Mouse (Mus musculus) gastrocnemius, postnatal 4 days (tissue): ENCODE measurements at regions not wholly inside any gene's neighbourhood (a gene's known extent, or its start where the extent isn't known, plus 50 kb on each side); places are given as distances from the start of the nearest gene placed in this dataset.

ENCODE experiments used
- DNase-seq, 2 experiments: peaks; one replicate each; pipeline ENCODE4 v3.0.0; 2021 to 2022; ENCODE audit warnings: low spot score in 2 of 2, mixed read lengths in 2 of 2

GRCm38 (mm10) chr4:45590836-45591235 lies 58.6 kb upstream of the Shb start:
- no peak for DNase-seq

GRCm38 (mm10) chr4:45588322-45588721 lies 56.1 kb upstream of the Shb start:
- DNase-seq = no peak

GRCm38 (mm10) chr4:45587202-45587601 lies 54.9 kb upstream of the Shb start:
- no peak for DNase-seq

GRCm38 (mm10) chr4:45586310-45586709 lies 54.0 kb upstream of the Shb start:
- DNase-seq = no peak

- DNase-seq = no peak
Measured at GRCm38 (mm10) chr4:45585188-45585820, 53.0 kb upstream of the Shb start.

GRCm38 (mm10) chr4:45583966-45584365 lies 51.7 kb upstream of the Shb start:
- DNase-seq = no peak

- no peak for DNase-seq
Measured at GRCm38 (mm10) chr4:45582496-45582895, 50.2 kb upstream of the Shb start.
